Mouse (Mus musculus) hindbrain, embryonic 15.5 days (tissue): ENCODE data around the gene Bcas3. TPM values are rescaled to one million over a fixed set of nuclear protein-coding genes. Genes with fewer than 3 reads are reported as not detected.

ENCODE experiments used
- ATAC-seq: fragments of 200-750 bp; cut with Nextera tagmentation; 2 replicates; pipeline ENCODE4 v1.8.0; 2017; ENCODE audit warnings: low read depth, moderate number of reproducible peaks, moderate TSS enrichment; ENCODE audit not compliant: low FRiP score
- H3K27ac ChIP-seq: fragments of 300-500 bp; sonication (generic); replicated peaks from 2 replicates; pipeline ENCODE4 v1.5.1; 2015; ENCODE audit warnings: mild to moderate bottlenecking, inconsistent platforms
- H3K27me3 ChIP-seq: fragments of 300-500 bp; sonication (generic); 2 replicates; pipeline ENCODE4 v1.6.1; 2015; ENCODE audit warnings: control low read depth, inconsistent platforms
- H3K36me3 ChIP-seq: fragments of 300-500 bp; sonication (generic); 2 replicates; pipeline ENCODE4 v1.6.1; 2015; ENCODE audit warnings: control low read depth, inconsistent platforms
- H3K4me1 ChIP-seq: fragments of 300-500 bp; sonication (generic); replicated peaks from 2 replicates; pipeline ENCODE4 v1.6.1; 2015; ENCODE audit warnings: control low read depth, inconsistent platforms
- H3K4me2 ChIP-seq: fragments of 300-500 bp; sonication (generic); 2 replicates; pipeline ENCODE4 v1.6.1; 2015; ENCODE audit warnings: moderate library complexity, mild to moderate bottlenecking, inconsistent platforms
- H3K4me3 ChIP-seq: fragments of 300-500 bp; sonication (generic); 2 replicates; pipeline ENCODE4 v1.5.1; 2015; ENCODE audit warnings: mild to moderate bottlenecking, inconsistent platforms
- H3K9ac ChIP-seq: fragments of 300-500 bp; sonication (generic); 2 replicates; pipeline ENCODE4 v1.6.1; 2015; ENCODE audit warnings: inconsistent platforms
- H3K9me3 ChIP-seq: fragments of 300-500 bp; sonication (generic); 2 replicates; pipeline ENCODE4 v1.6.1; 2016; ENCODE audit warnings: control low read depth, inconsistent platforms
- WGBS: fragments of 180-500 bp; shearing (Covaris S2); methylation state at CpG from one replicate; pipeline ENCODE4 v1.1.7; 2015; 5-methylcytosine and 5-hydroxymethylcytosine counted together
- polyA plus RNA-seq: library from polyadenylated mRNA; unstranded; fragments of >200 nt; fragmentation: Nextera tagmentation; extraction: Ambion mirVana; gene quantifications from 2 replicates; pipeline ENCODE4 v1.2.1, GENCODE M21; 2015

Bcas3 gene
- polyA plus RNA-seq, 1 experiment from 2014 or later, result 31.9 TPM

- WGBS, result 12% methylated on average over 16 of the region's 16 CpGs
- Histone ChIP-seq H3K4me2 (peak overlapping the region; percentile 72), H3K4me1 (peaks cover 21% of the 10 kb centered on the region), H3K36me3 (no peaks in the 10 kb centered on the region), H3K9me3 (no peaks in the 10 kb centered on the region), H3K9ac (0 out of 2 replicates have a peak overlapping the region, but pooled peaks have one; percentile 31), H3K27me3 (peaks cover 20% of the 10 kb centered on the region), H3K27ac (no peak overlapping the region; the same call in 1 of the 2 replicates), H3K4me3 (peak overlapping the region; percentile 35; the same call in 1 of the 2 replicates)
- no peak for ATAC-seq
Observed at GRCm38 (mm10) chr11:85524841-85525500, 172.0 kb downstream of the Bcas3 start.

DNA sequence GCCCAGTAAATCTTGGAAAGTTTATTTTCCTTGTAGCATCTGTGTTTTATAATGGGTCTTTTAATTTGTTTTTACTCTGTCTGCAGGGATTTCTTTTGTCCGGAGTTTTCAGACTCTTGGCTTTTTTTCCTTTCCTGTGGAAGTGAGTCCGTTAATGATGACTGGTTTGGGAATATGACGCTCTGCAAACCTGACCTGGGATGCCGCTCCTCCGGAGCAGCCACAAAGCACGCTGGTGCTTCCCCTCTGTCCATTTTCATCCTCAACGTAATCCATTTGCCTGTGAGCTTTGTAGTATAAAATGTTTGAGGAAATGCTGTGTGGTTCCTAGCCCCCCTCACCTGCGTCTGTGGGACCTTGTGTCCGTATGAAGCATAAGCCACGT lies 172.5 kb downstream of the Bcas3 start:
- 39% methylated on average over 10 of the region's 10 CpGs for WGBS
- no peaks in the 10 kb centered on the region for H3K36me3 ChIP-seq
- peak overlapping the region; percentile 72 for H3K4me2 ChIP-seq
- H3K4me1 ChIP-seq, result peaks cover 21% of the 10 kb centered on the region
- H3K4me3 ChIP-seq, result no peak overlapping the region
- H3K27me3 ChIP-seq, result peaks cover 20% of the 10 kb centered on the region
- H3K27ac ChIP-seq, result no peak overlapping the region
- no peak for ATAC-seq
- no peak overlapping the region for H3K9ac ChIP-seq
- H3K9me3 ChIP-seq, result no peaks in the 10 kb centered on the region

GRCm38 (mm10) chr11:85525979-85526775 lies 173.2 kb downstream of the Bcas3 start:
- no peaks in the 10 kb centered on the region for H3K36me3 ChIP-seq
- peaks cover 21% of the 10 kb centered on the region for H3K4me1 ChIP-seq
- H3K9me3 ChIP-seq, result no peaks in the 10 kb centered on the region
- H3K27me3 ChIP-seq, result peaks cover 20% of the 10 kb centered on the region
- H3K4me2 ChIP-seq, result no peak overlapping the region
- 56% methylated on average over 11 of the region's 11 CpGs for WGBS
- no peak for ATAC-seq
- H3K27ac ChIP-seq, result no peak overlapping the region
- H3K9ac ChIP-seq, result no peak overlapping the region
- H3K4me3 ChIP-seq, result no peak overlapping the region

GRCm38 (mm10) chr11:85527261-85527660 lies 174.3 kb downstream of the Bcas3 start:
- Histone ChIP-seq H3K4me1 (peaks cover 21% of the 10 kb centered on the region), H3K27ac (no peak overlapping the region), H3K36me3 (no peaks in the 10 kb centered on the region), H3K4me3 (no peak overlapping the region), H3K4me2 (no peak overlapping the region), H3K9me3 (no peaks in the 10 kb centered on the region), H3K27me3 (peaks cover 20% of the 10 kb centered on the region), H3K9ac (no peak overlapping the region)
- WGBS, result 36% methylated on average over 5 of the region's 5 CpGs
- ATAC-seq, result no peak

GRCm38 (mm10) chr11:85529531-85530285 lies 176.7 kb downstream of the Bcas3 start:
- ATAC-seq, result no peak
- Histone ChIP-seq H3K4me1 (peaks cover 10% of the 10 kb centered on the region), H3K4me2 (no peak overlapping the region), H3K36me3 (no peaks in the 10 kb centered on the region), H3K4me3 (no peak overlapping the region), H3K9ac (no peak overlapping the region), H3K27ac (no peak overlapping the region), H3K9me3 (no peaks in the 10 kb centered on the region), H3K27me3 (peaks cover 18% of the 10 kb centered on the region)
- 77% methylated on average over 5 of the region's 5 CpGs for WGBS

DNA sequence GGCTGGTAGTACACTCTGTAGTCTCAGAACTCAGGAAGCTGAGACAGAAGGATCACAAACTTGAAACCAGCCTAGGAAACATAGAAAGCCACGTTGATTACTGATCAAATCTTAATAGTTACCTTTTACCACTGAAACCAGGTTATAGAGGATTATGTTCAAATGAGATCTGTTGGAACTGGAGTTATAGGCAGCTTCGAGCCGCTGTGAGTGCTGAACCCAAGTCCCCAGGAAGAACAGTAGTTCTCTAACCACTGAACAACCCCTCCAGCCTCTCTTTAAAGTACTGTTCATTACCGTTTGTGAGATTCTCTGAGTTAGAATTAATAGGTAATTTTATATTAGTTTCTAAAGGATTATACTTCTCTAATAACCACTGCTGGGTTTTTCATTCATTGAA lies 188.0 kb downstream of the Bcas3 start:
- Histone ChIP-seq H3K9ac (no peak overlapping the region), H3K36me3 (no peaks in the 10 kb centered on the region), H3K27ac (no peak overlapping the region), H3K9me3 (no peaks in the 10 kb centered on the region), H3K4me3 (no peak overlapping the region), H3K4me2 (no peak overlapping the region), H3K27me3 (no peaks in the 10 kb centered on the region), H3K4me1 (no peaks in the 10 kb centered on the region)
- no peak for ATAC-seq
- 92% methylated on average over 4 of the region's 4 CpGs for WGBS

- 85% methylated on average over 4 of the region's 4 CpGs for WGBS
- H3K9ac ChIP-seq, result no peak overlapping the region
- no peak for ATAC-seq
- H3K4me2 ChIP-seq, result no peak overlapping the region
- no peak overlapping the region for H3K4me3 ChIP-seq
- H3K36me3 ChIP-seq, result no peaks in the 10 kb centered on the region
- H3K4me1 ChIP-seq, result no peaks in the 10 kb centered on the region
- no peaks in the 10 kb centered on the region for H3K9me3 ChIP-seq
- H3K27me3 ChIP-seq, result no peaks in the 10 kb centered on the region
- no peak overlapping the region for H3K27ac ChIP-seq
Observed at GRCm38 (mm10) chr11:85543311-85543710, 190.3 kb downstream of the Bcas3 start.

DNA sequence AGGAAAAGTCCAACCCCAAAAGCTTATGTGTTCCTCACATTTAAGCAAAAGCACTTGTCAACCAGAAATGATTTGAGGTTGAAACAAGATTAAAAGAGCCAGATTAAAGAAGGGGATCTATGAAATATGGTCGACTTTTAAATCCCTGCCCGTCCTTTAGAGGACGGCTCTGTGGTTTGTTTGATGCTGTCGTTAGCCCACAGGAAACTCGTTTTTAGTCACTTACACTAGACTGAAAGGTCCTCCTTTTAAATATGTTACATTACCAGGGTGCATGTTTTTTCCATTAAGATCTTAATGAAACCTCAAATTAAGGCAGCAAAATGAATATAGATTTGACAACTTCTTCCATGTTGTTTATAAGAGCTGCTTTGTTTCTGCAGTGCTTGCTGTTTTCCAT lies 192.6 kb downstream of the Bcas3 start:
- Histone ChIP-seq H3K4me1 (no peaks in the 10 kb centered on the region), H3K4me3 (no peak overlapping the region), H3K9ac (no peak overlapping the region), H3K36me3 (no peaks in the 10 kb centered on the region), H3K27ac (no peak overlapping the region), H3K9me3 (no peaks in the 10 kb centered on the region), H3K27me3 (no peaks in the 10 kb centered on the region), H3K4me2 (no peak overlapping the region)
- WGBS, result 87% methylated on average over 5 of the region's 5 CpGs
- ATAC-seq, result no peak

GRCm38 (mm10) chr11:85547966-85548365 lies 195.0 kb downstream of the Bcas3 start:
- 68% methylated on average over 6 of the region's 6 CpGs for WGBS
- no peaks in the 10 kb centered on the region for H3K27me3 ChIP-seq
- no peak overlapping the region for H3K9ac ChIP-seq
- ATAC-seq, result no peak
- H3K27ac ChIP-seq, result no peak overlapping the region
- no peak overlapping the region for H3K4me3 ChIP-seq
- no peaks in the 10 kb centered on the region for H3K36me3 ChIP-seq
- no peak overlapping the region for H3K4me2 ChIP-seq
- H3K9me3 ChIP-seq, result no peaks in the 10 kb centered on the region
- H3K4me1 ChIP-seq, result no peaks in the 10 kb centered on the region

- WGBS, result 79% methylated on average over 3 of the region's 3 CpGs
- Histone ChIP-seq H3K36me3 (no peaks in the 10 kb centered on the region), H3K27me3 (no peaks in the 10 kb centered on the region), H3K9ac (no peak overlapping the region), H3K4me1 (no peaks in the 10 kb centered on the region), H3K27ac (no peak overlapping the region), H3K9me3 (no peaks in the 10 kb centered on the region), H3K4me3 (no peak overlapping the region), H3K4me2 (no peak overlapping the region)
- no peak for ATAC-seq
Observed at GRCm38 (mm10) chr11:85549651-85550050, 196.7 kb downstream of the Bcas3 start.

- Histone ChIP-seq H3K9ac (no peak overlapping the region), H3K27me3 (no peaks in the 10 kb centered on the region), H3K4me3 (no peak overlapping the region), H3K36me3 (no peaks in the 10 kb centered on the region), H3K9me3 (no peaks in the 10 kb centered on the region), H3K4me1 (no peaks in the 10 kb centered on the region), H3K27ac (no peak overlapping the region), H3K4me2 (no peak overlapping the region)
- no peak for ATAC-seq
- 73% methylated on average over 1 of the region's 1 CpGs for WGBS
Observed at GRCm38 (mm10) chr11:85555066-85555465, 202.1 kb downstream of the Bcas3 start.

DNA sequence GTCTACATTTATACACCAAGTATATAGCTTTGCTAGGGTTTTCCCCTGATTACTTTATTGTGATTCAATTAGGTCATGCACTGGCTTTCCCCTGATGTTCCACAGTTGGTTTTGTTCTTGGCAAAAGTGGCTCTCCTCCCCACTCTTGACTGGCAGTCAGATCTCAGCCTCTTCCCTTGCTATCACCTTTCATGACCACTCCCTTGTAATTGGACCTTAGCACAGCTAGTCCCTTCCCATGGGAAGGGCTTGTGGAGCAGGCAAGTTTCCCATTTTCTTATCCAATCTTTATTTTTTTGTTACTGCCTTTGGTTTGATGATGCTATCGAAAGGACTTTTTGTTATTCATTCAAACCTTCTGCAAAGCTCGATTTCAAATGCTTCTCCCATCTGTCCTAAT lies 202.8 kb downstream of the Bcas3 start:
- WGBS, result 81% methylated on average over 2 of the region's 2 CpGs
- no peak overlapping the region for H3K4me2 ChIP-seq
- no peaks in the 10 kb centered on the region for H3K27me3 ChIP-seq
- no peaks in the 10 kb centered on the region for H3K36me3 ChIP-seq
- no peak for ATAC-seq
- H3K4me3 ChIP-seq, result no peak overlapping the region
- no peak overlapping the region for H3K9ac ChIP-seq
- H3K9me3 ChIP-seq, result no peaks in the 10 kb centered on the region
- H3K4me1 ChIP-seq, result no peaks in the 10 kb centered on the region
- H3K27ac ChIP-seq, result no peak overlapping the region
